ENCODE assay signal across 9 mouse cellular contexts in the genomic region with DNA sequence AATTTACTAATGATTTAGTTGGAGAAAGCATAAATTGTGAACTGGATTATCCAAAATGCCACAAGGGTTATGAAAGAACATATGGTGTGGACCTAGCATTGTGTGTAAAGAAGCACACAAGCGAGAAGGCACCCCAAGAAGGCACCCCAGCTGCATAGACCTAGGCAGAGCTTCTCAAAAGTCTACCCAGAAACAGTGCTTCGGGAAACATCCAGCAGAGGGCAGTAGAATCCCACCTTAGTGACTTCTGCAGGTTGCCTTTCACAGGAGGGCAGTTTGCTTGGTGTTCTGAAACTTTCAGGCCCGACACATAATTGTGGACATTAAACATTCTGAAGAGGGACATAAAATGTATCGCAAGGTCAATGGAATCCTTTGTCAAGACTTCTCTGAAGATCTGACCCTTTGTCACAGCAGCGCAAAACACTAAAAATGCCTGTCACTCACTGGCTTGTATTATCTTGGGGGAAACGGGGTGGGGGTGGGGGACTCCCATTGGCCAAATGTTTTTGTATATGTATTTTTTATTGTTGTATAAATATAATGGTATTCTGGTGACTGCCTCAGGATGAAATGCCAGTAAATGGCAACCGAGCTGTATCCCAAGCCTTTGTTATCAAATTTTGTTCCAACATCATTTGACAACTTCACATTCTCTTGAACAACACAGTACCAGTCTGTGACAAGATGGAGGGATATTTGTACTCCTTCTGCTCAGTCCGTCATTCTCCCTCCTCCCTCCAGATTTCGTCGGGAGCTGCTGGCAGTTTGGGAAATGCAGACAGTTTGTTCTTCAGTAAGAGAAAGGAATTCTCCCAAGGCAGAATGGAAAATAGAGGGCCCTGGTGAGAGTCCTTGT.
DNase-seq lines count a peak whose midpoint lies in the region; ATAC-seq lines count a peak whose summit lies in the region.
"Had no signal": no experiment of that assay in that cellular context is flagged by ENCODE, and none has a peak within 500 bp of the region (broad histone marks: within the 10 kb centered on the region; RNA-seq: fewer than 3 reads in every experiment).

No protein-coding gene starts in this region.

- no peak overlapping the region for H3K4me2 ChIP-seq in liver, embryonic 11.5 days
- H3K4me2 ChIP-seq: stomach, embryonic 15.5 days had no signal

- H3K9ac ChIP-seq in liver, embryonic 11.5 days (ENCODE audit: low read depth, low read length) = no peak overlapping the region
- H3K9ac ChIP-seq: stomach, embryonic 15.5 days had no signal

- no peak overlapping the region for H3K4me3 ChIP-seq in liver, embryonic 11.5 days (ENCODE audit: low read depth, low read length)
- H3K4me3 ChIP-seq: stomach, embryonic 15.5 days had no signal

- H3K27me3 ChIP-seq in liver, embryonic 11.5 days (replicated peaks; ENCODE audit: control insufficient read depth, insufficient read depth, low read length) = no peaks in the 10 kb centered on the region
- H3K27me3 ChIP-seq: stomach, embryonic 15.5 days had no signal

- peak; percentile 59 for DNase-seq in A20 (ENCODE audit: low read depth, low spot score)
- DNase-seq in adrenal gland, adult (ENCODE audit: inconsistent age in 2 of 2, low spot score in 1 of 2) = peak; percentile 48 to 86
- peak; percentile 50 for DNase-seq in gastrocnemius, postnatal 14 days
- DNase-seq in kidney, postnatal 14 days = peak; percentile 62
- peak; percentile 43 for DNase-seq in liver, embryonic 11.5 days (ENCODE audit: low spot score)
- peak; percentile 80 for DNase-seq in ovary, postnatal 14 days (ENCODE audit: low spot score)
- DNase-seq in yolk sac, embryonic 10.5 days (ENCODE audit: low spot score) = peak; percentile 38

- H3K9me3 ChIP-seq in liver, embryonic 11.5 days (ENCODE audit: control insufficient read depth, low read length) = no peaks in the 10 kb centered on the region
- H3K9me3 ChIP-seq: stomach, embryonic 15.5 days had no signal

- intact Hi-C loops in gastrocnemius, postnatal 14 days (cut with DNase I; ENCODE audit: low total_unique reads) = no loop called here

- ATAC-seq in common myeloid progenitor, adult 5-6 weeks (replicated peaks; ENCODE audit: low read depth, poor library complexity, severe bottlenecking) = peak; percentile 84
- no peak for ATAC-seq in liver, embryonic 11.5 days (replicated peaks; ENCODE audit: low FRiP score)

- H3K27ac ChIP-seq in liver, embryonic 11.5 days (ENCODE audit: low read depth, low read length) = no peak overlapping the region
- H3K27ac ChIP-seq: stomach, embryonic 15.5 days had no signal

- no peaks in the 10 kb centered on the region for H3K4me1 ChIP-seq in liver, embryonic 11.5 days (replicated peaks; ENCODE audit: control insufficient read depth, insufficient read depth, low read length)
- H3K4me1 ChIP-seq: stomach, embryonic 15.5 days had no signal

- 59% methylated on average over 10 of the region's 10 CpGs for WGBS in liver, embryonic 11.5 days

- H3K36me3 ChIP-seq in liver, embryonic 11.5 days (ENCODE audit: control insufficient read depth, insufficient read depth, low read length) = no peaks in the 10 kb centered on the region
- H3K36me3 ChIP-seq: stomach, embryonic 15.5 days had no signal
